Mouse (Mus musculus): Measurements from ENCODE around the gene Slc9c1. TPM values are rescaled to one million over a fixed set of nuclear protein-coding genes. Genes with fewer than 3 reads are reported as not detected.

Slc9c1 gene
- polyA plus RNA-seq, 1 experiment from 2014 or later = not detected

GRCm38 (mm10) chr16:45625342-45625741 is 90.2 kb downstream of the Slc9c1 start:
- no peak overlapping the region for H3K4me3 ChIP-seq (replicated peaks)
- no peaks in the 10 kb centered on the region for H3K27me3 ChIP-seq
- no peak overlapping the region for H3K9ac ChIP-seq
- 35% methylated on average over 2 of the region's 2 CpGs for WGBS (ENCODE audit: insufficient replicate concordance)
- H3K36me3 ChIP-seq = no peaks in the 10 kb centered on the region
- H3K9me3 ChIP-seq (replicated peaks) = no peaks in the 10 kb centered on the region
- H3K27ac ChIP-seq = no peak overlapping the region
- DNase-seq = no peak
- no peak overlapping the region for H3K4me2 ChIP-seq
- peaks cover 32% of the 10 kb centered on the region for H3K4me1 ChIP-seq (replicated peaks)
- ATAC-seq (ENCODE audit: low read depth) = no peak

GRCm38 (mm10) chr16:45629497-45630105 is 94.5 kb downstream of the Slc9c1 start:
- 0 out of 2 replicates have a peak, but pooled peaks cover 5% of the 10 kb centered on the region for H3K4me1 ChIP-seq (replicated peaks)
- no peaks in the 10 kb centered on the region for H3K36me3 ChIP-seq
- no peak for ATAC-seq (ENCODE audit: low read depth)
- H3K27me3 ChIP-seq = no peaks in the 10 kb centered on the region
- no peak overlapping the region for H3K4me3 ChIP-seq (replicated peaks)
- no peaks in the 10 kb centered on the region for H3K9me3 ChIP-seq (replicated peaks)
- no peak overlapping the region for H3K4me2 ChIP-seq
- WGBS (ENCODE audit: insufficient replicate concordance) = 65% methylated on average over 8 of the region's 8 CpGs
- DNase-seq = no peak
- no peak overlapping the region for H3K9ac ChIP-seq
- H3K27ac ChIP-seq = no peak overlapping the region

- Histone ChIP-seq H3K4me2 (no peak overlapping the region), H3K36me3 (no peaks in the 10 kb centered on the region), H3K27me3 (no peaks in the 10 kb centered on the region), H3K9me3 (replicated peaks) (no peaks in the 10 kb centered on the region), H3K27ac (no peak overlapping the region), H3K4me3 (replicated peaks) (no peak overlapping the region), H3K4me1 (replicated peaks) (no peaks in the 10 kb centered on the region), H3K9ac (no peak overlapping the region)
- WGBS (ENCODE audit: insufficient replicate concordance) = 49% methylated on average over 5 of the region's 5 CpGs
- ATAC-seq (ENCODE audit: low read depth) (no peak), DNase-seq (peak; percentile 20)
These were observed 95.3 kb downstream of the Slc9c1 start for GRCm38 (mm10) chr16:45630347-45630960.

- ATAC-seq (ENCODE audit: low read depth) (no peak), DNase-seq (no peak)
- Histone ChIP-seq H3K4me3 (replicated peaks) (no peak overlapping the region), H3K36me3 (no peaks in the 10 kb centered on the region), H3K27ac (no peak overlapping the region), H3K4me1 (replicated peaks) (no peaks in the 10 kb centered on the region), H3K9me3 (replicated peaks) (no peaks in the 10 kb centered on the region), H3K27me3 (no peaks in the 10 kb centered on the region), H3K9ac (no peak overlapping the region), H3K4me2 (no peak overlapping the region)
- 72% methylated on average over 4 of the region's 4 CpGs for WGBS (ENCODE audit: insufficient replicate concordance)
These were observed 97.3 kb downstream of the Slc9c1 start for GRCm38 (mm10) chr16:45632420-45632819.

- Histone ChIP-seq H3K27me3 (no peaks in the 10 kb centered on the region), H3K9ac (no peak overlapping the region), H3K4me1 (replicated peaks) (no peaks in the 10 kb centered on the region), H3K9me3 (replicated peaks) (no peaks in the 10 kb centered on the region), H3K4me3 (replicated peaks) (no peak overlapping the region), H3K36me3 (no peaks in the 10 kb centered on the region), H3K4me2 (no peak overlapping the region), H3K27ac (no peak overlapping the region)
- WGBS (ENCODE audit: insufficient replicate concordance) = 69% methylated on average over 2 of the region's 2 CpGs
- DNase-seq = no peak
- ATAC-seq (ENCODE audit: low read depth) = no peak
These were observed 100.7 kb downstream of the Slc9c1 start for GRCm38 (mm10) chr16:45635826-45636225.

GRCm38 (mm10) chr16:45640070-45640762 is 105.1 kb downstream of the Slc9c1 start:
- ATAC-seq (ENCODE audit: low read depth) (no peak), DNase-seq (no peak)
- Histone ChIP-seq H3K9ac (no peak overlapping the region), H3K27ac (no peak overlapping the region), H3K4me2 (no peak overlapping the region), H3K4me3 (replicated peaks) (no peak overlapping the region), H3K27me3 (no peaks in the 10 kb centered on the region), H3K9me3 (replicated peaks) (no peaks in the 10 kb centered on the region), H3K36me3 (no peaks in the 10 kb centered on the region), H3K4me1 (replicated peaks) (0 out of 2 replicates have a peak, but pooled peaks cover 6% of the 10 kb centered on the region)
- WGBS (ENCODE audit: insufficient replicate concordance) = 75% methylated on average over 10 of the region's 10 CpGs

GRCm38 (mm10) chr16:45641301-45641700 is 106.2 kb downstream of the Slc9c1 start:
- 0 out of 2 replicates have a peak, but pooled peaks cover 6% of the 10 kb centered on the region for H3K4me1 ChIP-seq (replicated peaks)
- H3K4me2 ChIP-seq = no peak overlapping the region
- no peaks in the 10 kb centered on the region for H3K36me3 ChIP-seq
- no peaks in the 10 kb centered on the region for H3K27me3 ChIP-seq
- no peak for DNase-seq
- no peak for ATAC-seq (ENCODE audit: low read depth)
- no peak overlapping the region for H3K27ac ChIP-seq
- no peaks in the 10 kb centered on the region for H3K9me3 ChIP-seq (replicated peaks)
- no peak overlapping the region for H3K9ac ChIP-seq
- WGBS (ENCODE audit: insufficient replicate concordance) = 45% methylated on average over 3 of the region's 3 CpGs
- no peak overlapping the region for H3K4me3 ChIP-seq (replicated peaks)

GRCm38 (mm10) chr16:45643944-45644343 is 108.8 kb downstream of the Slc9c1 start:
- H3K4me3 ChIP-seq (replicated peaks) = no peak overlapping the region
- H3K27me3 ChIP-seq = no peaks in the 10 kb centered on the region
- H3K4me2 ChIP-seq = no peak overlapping the region
- 0 out of 2 replicates have a peak, but pooled peaks cover 6% of the 10 kb centered on the region for H3K4me1 ChIP-seq (replicated peaks)
- 62% methylated on average over 3 of the region's 3 CpGs for WGBS (ENCODE audit: insufficient replicate concordance)
- H3K9me3 ChIP-seq (replicated peaks) = no peaks in the 10 kb centered on the region
- H3K9ac ChIP-seq = no peak overlapping the region
- H3K36me3 ChIP-seq = no peaks in the 10 kb centered on the region
- H3K27ac ChIP-seq = no peak overlapping the region
- ATAC-seq (ENCODE audit: low read depth) (no peak), DNase-seq (no peak)

GRCm38 (mm10) chr16:45644380-45644779 is 109.3 kb downstream of the Slc9c1 start:
- DNase-seq (no peak), ATAC-seq (ENCODE audit: low read depth) (peak; percentile 65; the same call in 1 of the 2 replicates)
- WGBS (ENCODE audit: insufficient replicate concordance) = 27% methylated on average over 6 of the region's 6 CpGs
- no peaks in the 10 kb centered on the region for H3K9me3 ChIP-seq (replicated peaks)
- no peaks in the 10 kb centered on the region for H3K27me3 ChIP-seq
- no peak overlapping the region for H3K4me3 ChIP-seq (replicated peaks)
- no peak overlapping the region for H3K4me2 ChIP-seq
- 0 out of 2 replicates have a peak, but pooled peaks cover 6% of the 10 kb centered on the region for H3K4me1 ChIP-seq (replicated peaks)
- no peak overlapping the region for H3K9ac ChIP-seq
- H3K36me3 ChIP-seq = no peaks in the 10 kb centered on the region
- no peak overlapping the region for H3K27ac ChIP-seq

- H3K27ac ChIP-seq = no peak overlapping the region
- WGBS (ENCODE audit: insufficient replicate concordance) = 34% methylated on average over 2 of the region's 2 CpGs
- DNase-seq (no peak), ATAC-seq (ENCODE audit: low read depth) (0 out of 2 replicates have a peak, but pooled peaks have one; percentile 23)
- no peaks in the 10 kb centered on the region for H3K27me3 ChIP-seq
- H3K9ac ChIP-seq = no peak overlapping the region
- H3K9me3 ChIP-seq (replicated peaks) = no peaks in the 10 kb centered on the region
- H3K36me3 ChIP-seq = no peaks in the 10 kb centered on the region
- no peak overlapping the region for H3K4me2 ChIP-seq
- H3K4me1 ChIP-seq (replicated peaks) = peaks cover 21% of the 10 kb centered on the region
- H3K4me3 ChIP-seq (replicated peaks) = no peak overlapping the region
These were observed 116.4 kb downstream of the Slc9c1 start for GRCm38 (mm10) chr16:45651497-45651896.

GRCm38 (mm10) chr16:45653009-45653933 is 118.2 kb downstream of the Slc9c1 start:
- peak overlapping the region; percentile 13; the same call in 1 of the 2 replicates for H3K27ac ChIP-seq
- DNase-seq (no peak), ATAC-seq (ENCODE audit: low read depth) (no peak)

More at GRCm38 (mm10) chr16:45653009-45653933, 118.2 kb downstream of the Slc9c1 start:
- no peaks in the 10 kb centered on the region for H3K36me3 ChIP-seq
- WGBS (ENCODE audit: insufficient replicate concordance) = 16% methylated on average over 17 of the region's 17 CpGs
- H3K4me2 ChIP-seq = peak overlapping the region; percentile 65
- H3K9ac ChIP-seq = peak overlapping the region; percentile 50; the same call in 1 of the 2 replicates
- H3K27me3 ChIP-seq = no peaks in the 10 kb centered on the region
- H3K9me3 ChIP-seq (replicated peaks) = no peaks in the 10 kb centered on the region
- H3K4me1 ChIP-seq (replicated peaks) = peaks cover 31% of the 10 kb centered on the region
- H3K4me3 ChIP-seq (replicated peaks) = peak overlapping the region; percentile 42
